Mouse (Mus musculus) kidney, postnatal 0 days (tissue): ENCODE measurements around the gene Arrdc2. TPM values are rescaled to one million over a fixed set of nuclear protein-coding genes. Genes with fewer than 3 reads are reported as not detected.

Experiments used
- ATAC-seq: fragments of 200-750 bp; cut with Nextera tagmentation; replicated peaks from 2 replicates; pipeline ENCODE4 v1.8.0; 2017; ENCODE audit warnings: low read depth, moderate number of reproducible peaks, moderate TSS enrichment, moderate library complexity; ENCODE audit not compliant: low FRiP score
- DNase-seq: peaks from one replicate; pipeline ENCODE4 v3.0.0-alpha.2; 2016; ENCODE audit warnings: low spot score
- H3K27ac ChIP-seq: fragments of 300-500 bp; sonication (generic); 2 replicates; pipeline ENCODE4 v1.5.1; 2014; ENCODE audit warnings: mild to moderate bottlenecking
- H3K27me3 ChIP-seq: fragments of 300-500 bp; sonication (generic); 2 replicates; pipeline ENCODE4 v1.6.1; 2014; ENCODE audit warnings: low read length, mixed read lengths; ENCODE audit not compliant: insufficient read depth
- H3K36me3 ChIP-seq: fragments of 300-500 bp; sonication (generic); 2 replicates; pipeline ENCODE4 v1.6.1; 2014; ENCODE audit warnings: low read length, mixed read lengths; ENCODE audit not compliant: insufficient read depth
- H3K4me1 ChIP-seq: fragments of 300-500 bp; sonication (generic); replicated peaks from 2 replicates; pipeline ENCODE4 v1.6.1; 2014; ENCODE audit warnings: antibody characterized with exemption, low read length, mixed read lengths; ENCODE audit not compliant: insufficient read depth
- H3K4me2 ChIP-seq: fragments of 300-500 bp; sonication (generic); 2 replicates; pipeline ENCODE4 v1.6.1; 2014; ENCODE audit warnings: mild to moderate bottlenecking, low read length, moderate library complexity, mixed read lengths
- H3K4me3 ChIP-seq: fragments of 300-500 bp; sonication (generic); replicated peaks from 2 replicates; pipeline ENCODE4 v1.5.1; 2014; ENCODE audit warnings: low read depth, low read length
- H3K9ac ChIP-seq: fragments of 300-500 bp; sonication (generic); 2 replicates; pipeline ENCODE4 v1.6.1; 2014; ENCODE audit warnings: low read depth, low read length
- H3K9me3 ChIP-seq: fragments of 300-500 bp; sonication (generic); replicated peaks from 2 replicates; pipeline ENCODE4 v1.6.1; 2016; ENCODE audit warnings: low read length, inconsistent platforms, mixed read lengths
- CTCF ChIP-seq: IDR thresholded peaks from 2 replicates; pipeline ENCODE4 v1.5.1; 2016; ENCODE audit warnings: antibody characterized with exemption, low read depth, mild to moderate bottlenecking, moderate library complexity
- WGBS: fragments of 180-500 bp; shearing (Covaris S2); extraction: QIAGEN DNeasy Blood & Tissue Kit; methylation state at CpG from one replicate; pipeline ENCODE4 v1.1.7; 2014; 5-methylcytosine and 5-hydroxymethylcytosine counted together
- polyA plus RNA-seq: library from polyadenylated mRNA; unstranded; fragments of >200 nt; fragmentation: Nextera tagmentation; extraction: Ambion mirVana; gene quantifications from 2 replicates; pipeline ENCODE4 v1.2.1, GENCODE M21; 2015

Arrdc2 gene
- polyA plus RNA-seq, 1 experiment from 2014 or later = 7.5 TPM

DNA sequence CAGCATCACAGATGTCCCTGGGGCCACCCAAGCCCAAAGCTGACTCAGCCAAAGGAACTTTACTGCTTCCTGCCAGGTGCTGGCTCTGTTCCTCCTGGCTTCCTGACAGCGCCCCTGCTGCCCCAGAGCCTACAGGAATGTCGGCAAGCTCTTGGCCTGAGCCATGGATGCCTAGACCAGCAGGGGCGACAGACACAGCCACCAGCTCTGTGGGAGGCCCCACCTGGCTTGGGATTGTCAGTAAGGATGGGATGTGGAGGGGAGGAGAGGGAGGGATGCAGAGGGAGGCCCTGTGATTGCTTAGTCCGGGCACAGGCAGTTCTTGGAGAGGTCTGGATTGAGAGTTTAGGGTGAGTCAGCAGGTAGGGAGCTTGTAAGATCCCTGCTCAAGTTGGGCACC lies 40.6 kb upstream of the Arrdc2 start:
- ATAC-seq (peak; percentile 53), DNase-seq (peak; percentile 16)
- WGBS = 6% methylated on average over 4 of the region's 4 CpGs
- no peaks in the 10 kb centered on the region for H3K36me3 ChIP-seq
- no peaks in the 10 kb centered on the region for H3K27me3 ChIP-seq
- no peak overlapping the region for H3K4me2 ChIP-seq
- no peak overlapping the region for H3K9ac ChIP-seq
- H3K27ac ChIP-seq = no peak overlapping the region
- H3K4me3 ChIP-seq = no peak overlapping the region
- no peaks in the 10 kb centered on the region for H3K9me3 ChIP-seq
- TF ChIP-seq CTCF = peak; percentile 35; the same call in 1 of the 2 replicates
- H3K4me1 ChIP-seq = 0 out of 2 replicates have a peak, but pooled peaks cover 6% of the 10 kb centered on the region

- no peak for DNase-seq
- no peaks in the 10 kb centered on the region for H3K36me3 ChIP-seq
- H3K4me2 ChIP-seq = no peak overlapping the region
- no peak for ATAC-seq
- 0 out of 2 replicates have a peak, but pooled peaks cover 6% of the 10 kb centered on the region for H3K4me1 ChIP-seq
- 52% methylated on average over 4 of the region's 4 CpGs for WGBS
- no peak overlapping the region for H3K27ac ChIP-seq
- TF ChIP-seq CTCF = no peak
- no peaks in the 10 kb centered on the region for H3K27me3 ChIP-seq
- no peaks in the 10 kb centered on the region for H3K9me3 ChIP-seq
- H3K4me3 ChIP-seq = no peak overlapping the region
- H3K9ac ChIP-seq = no peak overlapping the region
Observed at GRCm38 (mm10) chr8:70879500-70879899, 40.0 kb upstream of the Arrdc2 start.

GRCm38 (mm10) chr8:70878178-70878577 lies 38.7 kb upstream of the Arrdc2 start:
- 53% methylated on average over 2 of the region's 2 CpGs for WGBS
- H3K9me3 ChIP-seq = no peaks in the 10 kb centered on the region
- H3K4me2 ChIP-seq = no peak overlapping the region
- no peaks in the 10 kb centered on the region for H3K27me3 ChIP-seq
- 0 out of 2 replicates have a peak, but pooled peaks cover 6% of the 10 kb centered on the region for H3K4me1 ChIP-seq
- no peak for TF ChIP-seq CTCF
- H3K9ac ChIP-seq = no peak overlapping the region
- H3K4me3 ChIP-seq = no peak overlapping the region
- H3K36me3 ChIP-seq = no peaks in the 10 kb centered on the region
- no peak for ATAC-seq
- no peak for DNase-seq
- no peak overlapping the region for H3K27ac ChIP-seq

DNA sequence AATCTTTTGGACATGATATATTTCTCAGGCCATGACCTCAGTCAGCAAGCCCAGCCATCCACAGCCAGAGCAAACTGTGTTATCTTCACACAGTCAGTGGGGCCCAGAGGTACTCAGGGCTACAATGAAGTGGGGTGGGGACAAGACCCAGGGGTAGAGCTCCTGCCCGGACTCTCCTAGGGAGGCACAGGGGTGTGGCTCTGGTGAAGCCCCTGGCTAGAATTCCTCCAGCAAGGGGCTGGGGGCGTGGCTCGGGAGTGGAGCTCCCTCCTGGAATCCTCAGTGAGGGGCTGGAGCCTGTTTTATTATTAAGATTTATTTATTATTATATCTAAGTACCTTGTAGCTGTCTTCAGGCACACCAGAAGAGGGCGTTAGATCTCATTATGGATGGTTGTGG lies 36.9 kb upstream of the Arrdc2 start:
- WGBS = 37% methylated on average over 4 of the region's 4 CpGs
- Histone ChIP-seq H3K9ac (no peak overlapping the region), H3K4me3 (no peak overlapping the region), H3K27ac (no peak overlapping the region), H3K27me3 (no peaks in the 10 kb centered on the region), H3K36me3 (no peaks in the 10 kb centered on the region), H3K4me2 (no peak overlapping the region), H3K9me3 (no peaks in the 10 kb centered on the region), H3K4me1 (0 out of 2 replicates have a peak, but pooled peaks cover 9% of the 10 kb centered on the region)
- ATAC-seq = no peak
- no peak for TF ChIP-seq CTCF
- no peak for DNase-seq

- ATAC-seq (no peak), DNase-seq (no peak)
- H3K4me1 ChIP-seq = 0 out of 2 replicates have a peak, but pooled peaks cover 4% of the 10 kb centered on the region
- no peak overlapping the region for H3K4me2 ChIP-seq
- WGBS = 92% methylated on average over 13 of the region's 13 CpGs
- H3K9me3 ChIP-seq = no peaks in the 10 kb centered on the region
- H3K27ac ChIP-seq = no peak overlapping the region
- no peaks in the 10 kb centered on the region for H3K27me3 ChIP-seq
- H3K4me3 ChIP-seq = no peak overlapping the region
- no peak overlapping the region for H3K9ac ChIP-seq
- no peaks in the 10 kb centered on the region for H3K36me3 ChIP-seq
- no peak for TF ChIP-seq CTCF
Observed at GRCm38 (mm10) chr8:70874441-70874840, 34.9 kb upstream of the Arrdc2 start.

DNA sequence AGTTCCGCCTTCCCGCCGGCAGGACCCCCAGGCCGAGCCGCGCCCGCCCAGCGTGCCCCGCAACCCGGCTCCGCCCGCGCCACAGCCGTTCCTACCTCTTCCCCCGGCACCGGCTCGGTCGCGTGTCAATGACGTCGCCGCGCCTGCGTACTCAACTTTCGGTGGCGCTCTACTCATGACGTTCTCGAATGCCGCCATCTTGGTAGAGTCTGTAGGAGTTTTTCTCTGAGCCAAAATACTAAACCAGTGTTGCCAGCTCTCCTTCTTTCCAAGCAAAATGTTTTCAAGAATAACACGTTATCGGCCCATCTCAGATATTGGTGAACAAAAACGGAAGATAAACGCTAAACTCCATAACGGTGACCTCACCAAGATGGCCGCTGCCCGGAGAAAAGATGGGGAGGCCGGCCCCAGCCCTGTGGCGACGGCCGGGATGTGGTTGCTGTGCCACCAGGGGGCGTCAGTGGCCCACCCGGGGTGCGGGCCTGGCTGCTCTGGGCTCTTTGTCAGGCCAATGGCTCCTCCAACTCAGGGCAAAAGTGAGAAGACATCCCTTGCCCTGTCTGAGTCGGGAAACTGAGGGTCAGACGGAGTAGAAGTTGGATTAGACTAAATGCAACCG lies 34.0 kb upstream of the Arrdc2 start, which contains the start of gene Ccdc124:
TSS of gene Ccdc124 (minus strand) at position 572 of the 622 bp plus-strand sequence.
- Histone ChIP-seq H3K4me1 (0 out of 2 replicates have a peak, but pooled peaks cover 4% of the 10 kb centered on the region), H3K36me3 (no peaks in the 10 kb centered on the region), H3K9ac (peak within 1 kb of the TSS; percentile 80), H3K27ac (peak within 1 kb of the TSS; percentile 85), H3K4me2 (peak within 1 kb of the TSS; percentile 77), H3K9me3 (no peaks in the 10 kb centered on the region), H3K4me3 (peak within 1 kb of the TSS; percentile 89), H3K27me3 (no peaks in the 10 kb centered on the region)
- ATAC-seq (peak; percentile 90), DNase-seq (peak; percentile 96)
- peak; percentile 99 for TF ChIP-seq CTCF
- WGBS = 1% methylated on average over 46 of the region's 46 CpGs
